Mouse (Mus musculus): ENCODE measurements at regions not wholly inside any gene's neighbourhood (a gene's known extent, or its start where the extent isn't known, plus 50 kb on each side); places are given as distances from the start of the nearest gene placed in this dataset.

GRCm38 (mm10) chr9:34234734-34235133 is 251.0 kb upstream of the Kirrel3 start:
- Histone ChIP-seq H3K4me1 (no peaks in the 10 kb centered on the region), H3K4me3 (replicated peaks) (no peak overlapping the region), H3K9ac (no peak overlapping the region), H3K27ac (no peak overlapping the region), H3K27me3 (no peaks in the 10 kb centered on the region), H3K36me3 (no peaks in the 10 kb centered on the region), H3K9me3 (replicated peaks) (no peaks in the 10 kb centered on the region), H3K4me2 (no peak overlapping the region)
- ATAC-seq (replicated peaks; ENCODE audit: low FRiP score) = no peak

GRCm38 (mm10) chr9:34239531-34239930 is 246.2 kb upstream of the Kirrel3 start:
- H3K9me3 ChIP-seq (replicated peaks) = no peaks in the 10 kb centered on the region
- no peak for ATAC-seq (replicated peaks; ENCODE audit: low FRiP score)
- H3K36me3 ChIP-seq = no peaks in the 10 kb centered on the region
- no peaks in the 10 kb centered on the region for H3K4me1 ChIP-seq
- no peak overlapping the region for H3K4me2 ChIP-seq
- WGBS = 90% methylated on average over 2 of the region's 2 CpGs
- H3K27ac ChIP-seq = no peak overlapping the region
- no peaks in the 10 kb centered on the region for H3K27me3 ChIP-seq
- no peak overlapping the region for H3K9ac ChIP-seq
- no peak overlapping the region for H3K4me3 ChIP-seq (replicated peaks)

GRCm38 (mm10) chr9:34243674-34244073 is 242.0 kb upstream of the Kirrel3 start:
- H3K4me2 ChIP-seq = no peak overlapping the region
- no peak for ATAC-seq (replicated peaks; ENCODE audit: low FRiP score)
- H3K9me3 ChIP-seq (replicated peaks) = no peaks in the 10 kb centered on the region
- H3K27ac ChIP-seq = no peak overlapping the region
- no peaks in the 10 kb centered on the region for H3K27me3 ChIP-seq
- H3K36me3 ChIP-seq = no peaks in the 10 kb centered on the region
- no peak overlapping the region for H3K4me3 ChIP-seq (replicated peaks)
- no peaks in the 10 kb centered on the region for H3K4me1 ChIP-seq
- 79% methylated on average over 2 of the region's 2 CpGs for WGBS
- H3K9ac ChIP-seq = no peak overlapping the region

- H3K27me3 ChIP-seq = no peaks in the 10 kb centered on the region
- no peak overlapping the region for H3K9ac ChIP-seq
- H3K27ac ChIP-seq = no peak overlapping the region
- H3K4me1 ChIP-seq = no peaks in the 10 kb centered on the region
- no peaks in the 10 kb centered on the region for H3K9me3 ChIP-seq (replicated peaks)
- 63% methylated on average over 5 of the region's 5 CpGs for WGBS
- no peak overlapping the region for H3K4me2 ChIP-seq
- no peak for ATAC-seq (replicated peaks; ENCODE audit: low FRiP score)
- H3K36me3 ChIP-seq = no peaks in the 10 kb centered on the region
- H3K4me3 ChIP-seq (replicated peaks) = no peak overlapping the region
Observed at GRCm38 (mm10) chr9:34244576-34244975, 241.1 kb upstream of the Kirrel3 start.

- H3K9ac ChIP-seq = no peak overlapping the region
- no peak overlapping the region for H3K27ac ChIP-seq
- no peak overlapping the region for H3K4me2 ChIP-seq
- WGBS = 82% methylated on average over 2 of the region's 2 CpGs
- no peaks in the 10 kb centered on the region for H3K27me3 ChIP-seq
- no peaks in the 10 kb centered on the region for H3K36me3 ChIP-seq
- no peaks in the 10 kb centered on the region for H3K9me3 ChIP-seq (replicated peaks)
- ATAC-seq (replicated peaks; ENCODE audit: low FRiP score) = no peak
- no peak overlapping the region for H3K4me3 ChIP-seq (replicated peaks)
- no peaks in the 10 kb centered on the region for H3K4me1 ChIP-seq
Observed at GRCm38 (mm10) chr9:34252796-34253195, 232.9 kb upstream of the Kirrel3 start.

GRCm38 (mm10) chr9:34258492-34258891 is 227.2 kb upstream of the Kirrel3 start:
- Histone ChIP-seq H3K4me2 (no peak overlapping the region), H3K36me3 (no peaks in the 10 kb centered on the region), H3K4me1 (0 out of 2 replicates have a peak, but pooled peaks cover 5% of the 10 kb centered on the region), H3K9me3 (replicated peaks) (no peaks in the 10 kb centered on the region), H3K9ac (no peak overlapping the region), H3K27me3 (no peaks in the 10 kb centered on the region), H3K27ac (no peak overlapping the region), H3K4me3 (replicated peaks) (no peak overlapping the region)
- no peak for ATAC-seq (replicated peaks; ENCODE audit: low FRiP score)
- WGBS = 48% methylated on average over 2 of the region's 2 CpGs

- peaks cover 9% of the 10 kb centered on the region for H3K4me1 ChIP-seq
- no peak overlapping the region for H3K9ac ChIP-seq
- H3K27ac ChIP-seq = no peak overlapping the region
- WGBS = 73% methylated on average over 5 of the region's 5 CpGs
- no peak overlapping the region for H3K4me3 ChIP-seq (replicated peaks)
- H3K36me3 ChIP-seq = no peaks in the 10 kb centered on the region
- H3K4me2 ChIP-seq = no peak overlapping the region
- no peaks in the 10 kb centered on the region for H3K27me3 ChIP-seq
- ATAC-seq (replicated peaks; ENCODE audit: low FRiP score) = no peak
- no peaks in the 10 kb centered on the region for H3K9me3 ChIP-seq (replicated peaks)
Observed at GRCm38 (mm10) chr9:34278068-34278467, 207.6 kb upstream of the Kirrel3 start.

- Histone ChIP-seq H3K9me3 (replicated peaks) (no peaks in the 10 kb centered on the region), H3K27me3 (no peaks in the 10 kb centered on the region), H3K4me1 (peaks cover 9% of the 10 kb centered on the region), H3K27ac (peak overlapping the region; percentile 34; the same call in 1 of the 2 replicates), H3K4me3 (replicated peaks) (no peak overlapping the region), H3K36me3 (no peaks in the 10 kb centered on the region), H3K9ac (no peak overlapping the region), H3K4me2 (no peak overlapping the region)
- ATAC-seq (replicated peaks; ENCODE audit: low FRiP score) = no peak
- 71% methylated on average over 2 of the region's 2 CpGs for WGBS
Observed at GRCm38 (mm10) chr9:34279386-34279785, 206.3 kb upstream of the Kirrel3 start.

- whole genome bisulfite sequencing = 60% methylated on average over 2 of the region's 2 CpGs
Observed at GRCm38 (mm10) chr9:34279906-34280305, 205.8 kb upstream of the Kirrel3 start.

GRCm38 (mm10) chr9:34280311-34281208 is 205.1 kb upstream of the Kirrel3 start:
- no peak overlapping the region for H3K4me2 ChIP-seq
- no peaks in the 10 kb centered on the region for H3K27me3 ChIP-seq
- no peaks in the 10 kb centered on the region for H3K9me3 ChIP-seq (replicated peaks)
- H3K36me3 ChIP-seq = no peaks in the 10 kb centered on the region
- no peak overlapping the region for H3K9ac ChIP-seq
- H3K27ac ChIP-seq = no peak overlapping the region
- peaks cover 9% of the 10 kb centered on the region for H3K4me1 ChIP-seq
- 81% methylated on average over 11 of the region's 11 CpGs for WGBS
- no peak overlapping the region for H3K4me3 ChIP-seq (replicated peaks)
- ATAC-seq (replicated peaks; ENCODE audit: low FRiP score) = 0 out of 2 replicates have a peak, but pooled peaks have one; percentile 29

More at GRCm38 (mm10) chr9:34279906-34280305, 205.8 kb upstream of the Kirrel3 start:
- H3K4me1 ChIP-seq = peaks cover 9% of the 10 kb centered on the region
- no peak overlapping the region for H3K4me2 ChIP-seq
- H3K9ac ChIP-seq = no peak overlapping the region
- H3K4me3 ChIP-seq (replicated peaks) = no peak overlapping the region
- peak; percentile 54; the same call in 1 of the 2 replicates for ATAC-seq (replicated peaks; ENCODE audit: low FRiP score)
- no peaks in the 10 kb centered on the region for H3K27me3 ChIP-seq
- H3K9me3 ChIP-seq (replicated peaks) = no peaks in the 10 kb centered on the region
- H3K27ac ChIP-seq = peak overlapping the region; percentile 34; the same call in 1 of the 2 replicates
- H3K36me3 ChIP-seq = no peaks in the 10 kb centered on the region

GRCm38 (mm10) chr9:34323571-34323970 is 162.1 kb upstream of the Kirrel3 start:
- Histone ChIP-seq H3K27me3 (no peaks in the 10 kb centered on the region), H3K36me3 (no peaks in the 10 kb centered on the region), H3K4me2 (no peak overlapping the region), H3K4me3 (replicated peaks) (no peak overlapping the region), H3K9ac (no peak overlapping the region), H3K4me1 (no peaks in the 10 kb centered on the region), H3K27ac (no peak overlapping the region), H3K9me3 (replicated peaks) (no peaks in the 10 kb centered on the region)
- no peak for ATAC-seq (replicated peaks; ENCODE audit: low FRiP score)
- 16% methylated on average over 1 of the region's 1 CpGs for WGBS

GRCm38 (mm10) chr9:34328723-34329122 is 157.0 kb upstream of the Kirrel3 start:
- no peak overlapping the region for H3K4me2 ChIP-seq
- H3K4me3 ChIP-seq (replicated peaks) = no peak overlapping the region
- no peaks in the 10 kb centered on the region for H3K4me1 ChIP-seq
- H3K9ac ChIP-seq = no peak overlapping the region
- H3K27ac ChIP-seq = no peak overlapping the region
- H3K9me3 ChIP-seq (replicated peaks) = no peaks in the 10 kb centered on the region
- ATAC-seq (replicated peaks; ENCODE audit: low FRiP score) = no peak
- 81% methylated on average over 1 of the region's 1 CpGs for WGBS
- no peaks in the 10 kb centered on the region for H3K36me3 ChIP-seq
- no peaks in the 10 kb centered on the region for H3K27me3 ChIP-seq

Data from kidney, embryonic 15.5 days (tissue).